Comparison of ENCODE assay signal across 8 mouse cellular contexts in genomic region chr9:57261516-57261912, GRCm38 (mm10). TPM values are rescaled to one million over a fixed set of nuclear protein-coding genes. Genes with fewer than 3 reads are reported as not detected.
DNase-seq lines count a peak whose midpoint lies in the region; ATAC-seq and TF ChIP-seq lines count a peak whose summit lies in the region.

No protein-coding gene starts in this region.

- peak overlapping the region; percentile 71 for H3K4me3 ChIP-seq in forebrain, embryonic 12.5 days (replicated peaks)
- H3K4me3 ChIP-seq in lung, embryonic 15.5 days: peak overlapping the region; percentile 74
- H3K4me3 ChIP-seq in olfactory bulb, adult 2 months (ENCODE audit: insufficient read depth, low read depth, low read length): peak overlapping the region; percentile 66

- H3K27me3 ChIP-seq in forebrain, embryonic 12.5 days: peaks cover 36% of the 10 kb centered on the region
- H3K27me3 ChIP-seq in lung, embryonic 15.5 days: 0 out of 2 replicates have a peak, but pooled peaks cover 3% of the 10 kb centered on the region

- H3K4me1 ChIP-seq in forebrain, embryonic 12.5 days: peaks cover 18% of the 10 kb centered on the region
- peaks cover 25% of the 10 kb centered on the region for H3K4me1 ChIP-seq in lung, embryonic 15.5 days
- peaks cover 12% of the 10 kb centered on the region for H3K4me1 ChIP-seq in olfactory bulb, adult 2 months (ENCODE audit: control insufficient read depth, insufficient read depth, low read length)

- intact Hi-C loops in heart, postnatal 10 days (cut with DNase I): loop anchor here (2.0 kb wide), 1 partner anchor 89 kb away; no protein-coding TSS in a partner anchor

- peak; percentile 77 for DNase-seq in CD4-positive helper T cell, adult 2 months (ENCODE audit: low read depth, low spot score)
- DNase-seq in adrenal gland, postnatal 36 days: peak; percentile 71 to 81
- DNase-seq in heart, postnatal 10 days: peak; percentile 74 to 76
- peak; percentile 49 to 80 for DNase-seq in kidney, postnatal 36 days
- DNase-seq in thymus, postnatal 10 days (ENCODE audit: low spot score in 2 of 2): peak; percentile 75 to 78

- no peaks in the 10 kb centered on the region for H3K9me3 ChIP-seq in forebrain, embryonic 12.5 days
- H3K9me3 ChIP-seq in lung, embryonic 15.5 days: no peaks in the 10 kb centered on the region

- H3K9ac ChIP-seq in forebrain, embryonic 12.5 days: peak overlapping the region; percentile 80
- peak overlapping the region; percentile 86 for H3K9ac ChIP-seq in lung, embryonic 15.5 days

- H3K36me3 ChIP-seq in forebrain, embryonic 12.5 days (replicated peaks): peaks cover 21% of the 10 kb centered on the region
- H3K36me3 ChIP-seq in lung, embryonic 15.5 days: peaks cover 21% of the 10 kb centered on the region

- peak; percentile 45; the same call in 1 of the 2 replicates for ATAC-seq in forebrain, embryonic 12.5 days (ENCODE audit: low FRiP score)
- ATAC-seq in lung, embryonic 15.5 days (ENCODE audit: borderline replicate concordance, extremely low read depth, low FRiP score, low TSS enrichment): peak; percentile 40

- peak overlapping the region; percentile 98 for H3K4me2 ChIP-seq in forebrain, embryonic 12.5 days
- H3K4me2 ChIP-seq in lung, embryonic 15.5 days: peak overlapping the region; percentile 88

- WGBS in forebrain, embryonic 12.5 days: under 1% methylated on average over 26 of the region's 26 CpGs
- WGBS in lung, embryonic 15.5 days: under 1% methylated on average over 26 of the region's 26 CpGs
- 1% methylated on average over 26 of the region's 26 CpGs for WGBS in olfactory bulb, adult 2 months

- TF ChIP-seq CTCF in olfactory bulb, adult 2 months (IDR thresholded peaks at IDR 0.05; ENCODE audit: insufficient read depth, low read depth, low read length): no peak

- TF ChIP-seq POLR2A in olfactory bulb, adult 2 months (IDR thresholded peaks at IDR 0.05; ENCODE audit: insufficient read depth, low read depth, low read length): no peak

- H3K27ac ChIP-seq in forebrain, embryonic 12.5 days: 0 out of 2 replicates have a peak overlapping the region, but pooled peaks have one; percentile 66
- peak overlapping the region; percentile 79 for H3K27ac ChIP-seq in lung, embryonic 15.5 days
- no peak overlapping the region for H3K27ac ChIP-seq in olfactory bulb, adult 2 months (ENCODE audit: insufficient read depth, low read depth, low read length)

RNA-seq across cellular contexts. Expression of gene 1700017B05Rik, which starts 0.9 kb away (rescaled TPM):
- 10 to 100 TPM; 50.2 to 89.6 TPM for total RNA-seq in adrenal gland, postnatal 36 days (2021)
- 9.1 and 11.7 TPM in 2 replicates for polyA plus RNA-seq in forebrain, embryonic 12.5 days (2016; fragmentation: Nextera tagmentation; extraction: Ambion mirVana)
- 10 to 100 TPM; 21.2 to 21.5 TPM for total RNA-seq in heart, postnatal 10 days (2021)
- 19.5 and 21.7 TPM in 2 replicates for polyA plus RNA-seq in lung, embryonic 15.5 days (2015; fragmentation: Nextera tagmentation; extraction: Ambion mirVana)
- polyA plus RNA-seq in olfactory bulb, adult 2 months (2012; ENCODE audit: insufficient read depth, insufficient read length, low replicate concordance, missing spikeins): not detected in 2 replicates

RNA-seq across cellular contexts. Expression of gene Trcg1, which starts 25.2 kb away (rescaled TPM):
- total RNA-seq in adrenal gland, postnatal 36 days (2021): not detected
- polyA plus RNA-seq in forebrain, embryonic 12.5 days (2016; fragmentation: Nextera tagmentation; extraction: Ambion mirVana): 0.06 TPM in 1 of 2 replicates, not detected in the other
- not detected for total RNA-seq in heart, postnatal 10 days (2021)
- not detected in 2 replicates for polyA plus RNA-seq in lung, embryonic 15.5 days (2015; fragmentation: Nextera tagmentation; extraction: Ambion mirVana)
- not detected in 2 replicates for polyA plus RNA-seq in olfactory bulb, adult 2 months (2012; ENCODE audit: insufficient read depth, insufficient read length, low replicate concordance, missing spikeins)
